Mouse (Mus musculus) intestine, embryonic 15.5 days (tissue): ENCODE data around the gene Gm21936. TPM values are rescaled to one million over a fixed set of nuclear protein-coding genes. Genes with fewer than 3 reads are reported as not detected.
"Not testable (repeated sequence)": the region's sequence is repeated elsewhere in the genome, so short reads cannot be mapped to it uniquely, and the experiment has no call there.

Experiments used
- ATAC-seq: fragments of 200-750 bp; cut with Nextera tagmentation; 2 replicates; pipeline ENCODE4 v1.8.0; 2017; ENCODE audit warnings: moderate TSS enrichment, moderate library complexity
- H3K27ac ChIP-seq: fragments of 300-500 bp; sonication (generic); 2 replicates; pipeline ENCODE4 v1.5.1; 2015; ENCODE audit warnings: mild to moderate bottlenecking, inconsistent platforms
- H3K27me3 ChIP-seq: fragments of 300-500 bp; sonication (generic); replicated peaks from 2 replicates; pipeline ENCODE4 v1.6.1; 2015; ENCODE audit warnings: inconsistent platforms
- H3K36me3 ChIP-seq: fragments of 300-500 bp; sonication (generic); 2 replicates; pipeline ENCODE4 v1.6.1; 2015; ENCODE audit warnings: inconsistent platforms
- H3K4me1 ChIP-seq: fragments of 300-500 bp; sonication (generic); replicated peaks from 2 replicates; pipeline ENCODE4 v1.6.1; 2015; ENCODE audit warnings: inconsistent platforms
- H3K4me2 ChIP-seq: fragments of 300-500 bp; sonication (generic); replicated peaks from 2 replicates; pipeline ENCODE4 v1.6.1; 2015; ENCODE audit warnings: mild to moderate bottlenecking, inconsistent platforms
- H3K4me3 ChIP-seq: fragments of 300-500 bp; sonication (generic); replicated peaks from 2 replicates; pipeline ENCODE4 v1.5.1; 2015; ENCODE audit warnings: inconsistent platforms
- H3K9ac ChIP-seq: fragments of 300-500 bp; sonication (generic); 2 replicates; pipeline ENCODE4 v1.6.1; 2015; ENCODE audit warnings: inconsistent platforms
- H3K9me3 ChIP-seq: fragments of 300-500 bp; sonication (generic); 2 replicates; pipeline ENCODE4 v1.6.1; 2016; ENCODE audit warnings: inconsistent platforms
- WGBS: fragments of 180-500 bp; shearing (Covaris S2); methylation state at CpG from one replicate; pipeline ENCODE4 v1.1.7; 2015; 5-methylcytosine and 5-hydroxymethylcytosine counted together
- polyA plus RNA-seq: library from polyadenylated mRNA; unstranded; fragments of >200 nt; fragmentation: Nextera tagmentation; extraction: Ambion mirVana; gene quantifications from 2 replicates; pipeline ENCODE4 v1.2.1, GENCODE M21; 2015

Gene Gm21936
- polyA plus RNA-seq: not detected in 2 replicates

- ATAC-seq, H3K9me3 ChIP-seq, H3K27me3 ChIP-seq, H3K9ac ChIP-seq, H3K4me2 ChIP-seq, H3K4me1 ChIP-seq, H3K27ac ChIP-seq, H3K4me3 ChIP-seq, H3K36me3 ChIP-seq: not testable (repeated sequence)
- WGBS: 90% methylated on average over 1 of the region's 1 CpGs
Observed at GRCm38 (mm10) chr12:87795212-87795611, at the start of gene Gm21936. Gene Gm21936, plus strand, starts transcription at chr12:87795512.

GRCm38 (mm10) chr12:87775655-87776054 is 19.7 kb upstream of the Gm21936 start, which contains the start of gene Gm21319:
Gene Gm21319, minus strand, starts transcription at chr12:87775755.
- H3K27me3 ChIP-seq, H3K9me3 ChIP-seq: not testable (repeated sequence)
- WGBS: 87% methylated on average over 4 of the region's 4 CpGs

GRCm38 (mm10) chr12:87797971-87798370 is 2.7 kb downstream of the Gm21936 start:
- 92% methylated on average over 5 of the region's 5 CpGs for WGBS
- H3K27me3 ChIP-seq, H3K4me3 ChIP-seq, ATAC-seq, H3K9ac ChIP-seq, H3K27ac ChIP-seq, H3K36me3 ChIP-seq, H3K4me2 ChIP-seq, H3K9me3 ChIP-seq, H3K4me1 ChIP-seq: not testable (repeated sequence)

More at GRCm38 (mm10) chr12:87775655-87776054, 19.7 kb upstream of the Gm21936 start, which contains the start of gene Gm21319:
- not testable (repeated sequence) for H3K4me1 ChIP-seq, H3K4me3 ChIP-seq, H3K4me2 ChIP-seq, ATAC-seq, H3K9ac ChIP-seq, H3K36me3 ChIP-seq, H3K27ac ChIP-seq

GRCm38 (mm10) chr12:87816277-87816676 is 21.0 kb downstream of the Gm21936 start, which contains the start of gene BB287469:
Gene BB287469, plus strand, starts transcription at chr12:87816577.
- not testable (repeated sequence) for H3K27me3 ChIP-seq, H3K4me1 ChIP-seq, H3K4me3 ChIP-seq, H3K27ac ChIP-seq, ATAC-seq, H3K36me3 ChIP-seq, H3K9me3 ChIP-seq, H3K4me2 ChIP-seq, H3K9ac ChIP-seq
- 82% methylated on average over 2 of the region's 6 CpGs for WGBS

- not testable (repeated sequence) for H3K9me3 ChIP-seq, H3K4me3 ChIP-seq, H3K27ac ChIP-seq, H3K36me3 ChIP-seq, ATAC-seq, H3K4me2 ChIP-seq, H3K9ac ChIP-seq, H3K27me3 ChIP-seq, H3K4me1 ChIP-seq
- 74% methylated on average over 2 of the region's 2 CpGs for WGBS
Observed at GRCm38 (mm10) chr12:87842239-87842638, 46.9 kb downstream of the Gm21936 start, which contains the start of gene Gm2001. Gene Gm2001, minus strand, starts transcription at chr12:87842339.

Other genes with a start within 250 kb of the Gm21936 start
- gene Oog1, start 192.8 kb upstream of the Gm21936 start, polyA plus RNA-seq: not detected in 2 replicates
- not detected in 2 replicates for gene Gm4027, start 176.6 kb upstream of the Gm21936 start, polyA plus RNA-seq
- not detected in 2 replicates for gene Gm16381, start 150.9 kb upstream of the Gm21936 start, polyA plus RNA-seq
- gene Gm21319, start 19.8 kb upstream of the Gm21936 start, polyA plus RNA-seq: not detected in 2 replicates
- not detected in 2 replicates for gene BB287469, start 21.1 kb downstream of the Gm21936 start, polyA plus RNA-seq
- not detected in 2 replicates for gene Gm2001, start 46.8 kb downstream of the Gm21936 start, polyA plus RNA-seq
- not detected in 2 replicates for gene Gm2016, start 78.6 kb downstream of the Gm21936 start, polyA plus RNA-seq
- not detected in 2 replicates for gene Gm2022, start 99.9 kb downstream of the Gm21936 start, polyA plus RNA-seq
- gene Gm2035, start 124.3 kb downstream of the Gm21936 start, polyA plus RNA-seq: not detected in 2 replicates
- not detected in 2 replicates for gene Gm2042, start 158.6 kb downstream of the Gm21936 start, polyA plus RNA-seq
- gene Gm2075, start 216.3 kb downstream of the Gm21936 start, polyA plus RNA-seq: not detected in 2 replicates
- gene Gm6803, start 223.3 kb downstream of the Gm21936 start, polyA plus RNA-seq: not detected in 2 replicates
- not detected in 2 replicates for gene Gm2056, start 231.5 kb downstream of the Gm21936 start, polyA plus RNA-seq